Mouse (Mus musculus) Muller cell, postnatal 12 days (primary cell): ENCODE measurements around the gene Med9.
A peak's percentile ranks its signal among the peaks of the same experiment; 100 is the strongest.
"Not testable (repeated sequence)": the region's sequence is repeated elsewhere in the genome, so short reads cannot be mapped to it uniquely, and the experiment has no call there.

Experiments used
- DNase-seq: peaks from one replicate; pipeline ENCODE4 v3.0.0-alpha.2; 2015; ENCODE audit errors: inconsistent ontology term

Med9 gene

DNA sequence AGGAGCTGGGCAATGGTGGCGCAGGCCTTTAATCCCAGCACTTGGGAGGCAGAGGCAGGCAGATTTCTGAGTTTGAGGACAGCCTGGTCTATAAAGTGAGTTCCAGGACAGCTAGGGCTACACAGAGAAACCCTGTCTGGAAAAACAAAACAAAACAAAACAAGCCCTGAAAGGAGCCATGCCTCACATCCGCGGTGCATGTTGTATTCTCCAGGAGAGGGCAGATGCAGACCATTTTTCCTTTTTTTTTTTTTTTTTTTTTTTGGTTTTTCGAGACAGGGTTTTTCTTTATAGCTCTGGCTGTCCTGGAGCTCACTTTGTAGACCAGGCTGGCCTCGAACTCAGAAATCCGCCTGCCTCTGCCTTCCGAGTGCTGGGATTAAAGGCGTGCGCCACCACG, 3.2 kb upstream of the Med9 start:
- DNase-seq = not testable (repeated sequence)

DNA sequence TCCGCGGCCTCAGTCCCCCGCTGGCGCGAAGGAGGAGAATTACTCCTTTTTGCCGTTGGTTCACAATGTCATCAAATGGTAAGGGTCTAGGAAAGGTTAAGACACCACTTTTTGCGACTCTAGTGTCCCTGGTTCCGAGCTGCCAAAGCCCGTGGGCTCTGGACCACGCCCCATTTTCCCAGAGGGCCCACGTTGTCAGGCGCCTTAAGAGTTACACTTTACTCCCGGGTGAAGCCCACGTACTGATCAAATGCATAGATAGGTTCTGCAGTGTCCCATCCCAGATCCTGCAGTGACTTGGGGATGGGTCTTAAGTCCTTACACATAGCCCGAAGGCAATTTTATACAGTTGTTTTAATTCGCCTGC, 378 bp downstream of the Med9 start:
- DNase-seq = no peak

DNA sequence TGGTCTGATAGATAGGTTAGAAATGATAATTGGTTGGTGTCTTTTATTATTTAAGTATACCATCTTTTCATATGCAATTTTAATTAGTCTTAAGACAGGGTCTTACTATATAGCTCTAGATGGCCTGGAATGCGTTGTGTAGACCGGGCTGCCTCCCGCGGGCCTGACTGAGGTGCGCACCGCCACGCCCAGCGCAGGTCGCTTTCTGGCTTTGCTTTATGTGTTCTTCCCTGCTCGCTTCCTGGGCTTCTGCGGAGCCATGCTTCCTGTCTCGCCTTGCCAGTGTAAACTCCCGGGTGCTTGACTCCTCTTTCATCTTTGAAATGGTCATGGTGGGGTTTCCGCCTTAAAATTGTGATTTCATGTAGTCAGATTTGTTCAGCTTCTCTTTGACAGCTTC, 4.9 kb downstream of the Med9 start:
- DNase-seq = no peak

DNA sequence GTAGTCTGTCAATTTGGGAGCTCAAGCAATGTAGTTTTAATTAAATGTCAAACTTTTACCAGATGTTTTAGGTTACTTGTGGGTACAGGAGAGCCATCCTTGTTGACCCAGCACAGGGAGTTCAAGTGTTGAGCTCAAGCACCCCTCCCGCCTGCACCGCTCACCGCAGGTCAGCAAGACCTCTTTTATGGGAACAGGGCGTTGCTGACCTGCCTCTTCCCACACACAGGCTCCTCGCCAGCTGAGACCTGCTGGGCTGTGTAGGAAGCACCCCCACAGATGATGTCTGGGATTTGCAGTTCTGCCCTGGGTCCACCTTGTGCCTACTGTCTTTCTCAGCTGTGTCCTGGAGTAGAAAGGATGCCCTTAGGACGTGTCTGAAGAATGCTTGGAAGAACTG, 8.7 kb downstream of the Med9 start:
- no peak for DNase-seq

DNA sequence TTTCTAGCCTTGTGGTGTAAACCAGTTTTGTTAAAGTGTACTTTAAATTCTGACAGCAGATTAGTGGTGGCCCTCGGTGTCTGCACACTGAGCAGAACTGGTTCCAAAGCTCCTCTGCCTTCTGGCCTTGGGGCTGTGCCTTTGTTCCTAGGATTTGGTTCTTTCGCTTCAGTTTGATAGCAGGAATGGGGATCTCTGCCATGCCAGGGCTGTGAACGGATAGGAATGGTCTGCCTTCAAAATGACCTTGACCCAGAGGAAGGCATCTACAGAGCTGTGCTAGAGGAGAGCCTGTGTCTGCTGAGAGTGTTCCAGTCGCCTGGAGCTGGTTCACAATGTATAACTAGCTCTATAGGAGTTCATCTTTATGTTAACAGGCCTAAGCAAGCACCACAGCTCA, 11.4 kb downstream of the Med9 start:
- DNase-seq = no peak

DNA sequence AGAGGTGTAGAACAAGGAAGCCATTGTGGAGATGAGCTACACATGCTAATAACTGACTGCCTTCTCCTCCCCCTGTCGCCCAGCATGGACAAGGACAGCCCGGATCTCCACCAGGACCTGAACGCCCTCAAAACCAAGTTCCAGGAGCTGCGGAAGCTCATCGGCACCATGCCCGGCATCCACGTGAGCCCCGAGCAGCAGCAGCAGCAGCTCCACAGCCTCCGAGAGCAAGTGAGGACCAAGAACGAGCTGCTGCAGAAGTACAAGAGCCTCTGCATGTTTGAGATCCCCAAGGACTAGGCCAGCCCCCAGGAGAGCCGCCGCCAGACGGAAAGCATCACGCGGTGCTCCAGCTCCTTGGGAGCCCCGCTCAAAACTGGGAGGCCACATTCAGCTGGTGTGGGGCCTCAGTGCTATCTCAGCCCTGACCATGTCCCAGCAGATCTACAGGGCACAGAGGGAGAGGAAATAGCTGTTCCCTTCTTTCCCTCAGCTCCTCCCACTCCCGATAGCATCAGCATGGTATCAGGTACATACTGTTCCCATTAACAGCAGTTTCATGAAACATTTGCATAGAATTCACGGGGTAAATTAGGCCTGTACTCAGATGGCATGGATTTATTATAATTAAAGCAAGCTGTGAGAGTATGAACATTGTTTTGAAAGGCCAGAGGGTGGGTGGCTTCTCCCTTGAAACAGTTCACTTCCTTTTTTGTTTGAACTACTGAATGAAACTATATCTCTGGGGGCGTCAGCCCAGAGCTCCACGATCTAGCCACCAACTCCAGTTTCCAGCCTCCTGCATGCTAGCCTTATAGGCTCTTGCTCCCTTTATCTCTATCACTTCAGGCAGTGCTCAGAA, 12.7 kb downstream of the Med9 start:
- DNase-seq = no peak

DNA sequence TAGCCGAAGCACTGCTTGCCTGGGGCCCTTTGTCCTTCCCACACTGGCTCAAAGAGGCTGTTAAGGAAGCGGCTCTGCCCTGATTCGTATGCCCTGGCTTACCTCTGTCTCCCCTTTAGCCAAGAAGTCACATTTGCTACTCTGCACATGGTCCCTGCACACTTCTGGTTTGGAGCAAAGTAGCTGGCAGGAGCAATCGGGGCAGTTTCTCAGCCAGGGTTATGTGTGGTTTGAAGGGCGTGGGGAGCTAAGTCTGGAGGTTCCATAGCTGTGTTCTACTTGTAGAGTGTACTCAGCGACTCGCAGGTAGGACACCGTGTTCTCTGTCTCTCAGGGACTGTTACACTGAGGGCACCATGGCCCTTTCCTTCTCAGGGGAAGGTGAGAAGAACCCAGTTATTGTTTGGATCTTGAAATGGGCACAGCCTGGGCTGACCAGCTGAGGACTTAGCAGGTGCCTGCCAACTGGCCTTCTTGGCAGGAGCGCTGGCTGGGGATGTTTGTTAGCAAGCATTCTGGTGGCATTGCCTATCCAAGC, 13.4 kb downstream of the Med9 start:
- no peak for DNase-seq

DNA sequence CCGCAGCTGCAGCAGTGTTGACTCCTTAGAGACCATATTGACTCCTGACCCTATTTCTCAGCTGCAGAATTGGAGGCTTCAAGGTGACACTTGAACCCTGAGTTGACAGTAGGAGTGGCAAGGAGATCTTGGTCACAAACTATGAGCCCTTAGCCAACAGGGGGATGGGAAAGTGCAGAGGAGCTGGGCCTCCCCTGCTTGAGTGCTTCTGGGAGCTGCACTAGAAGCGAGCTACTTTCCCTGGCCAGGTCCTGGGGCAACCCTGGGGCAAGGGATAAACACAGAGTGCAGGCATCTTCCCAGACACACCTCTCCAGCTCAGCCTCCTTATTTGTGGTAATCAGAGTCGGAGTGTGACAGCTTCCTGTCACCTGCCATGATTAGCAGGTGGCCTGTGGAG, 14.6 kb downstream of the Med9 start:
- DNase-seq = no peak

DNA sequence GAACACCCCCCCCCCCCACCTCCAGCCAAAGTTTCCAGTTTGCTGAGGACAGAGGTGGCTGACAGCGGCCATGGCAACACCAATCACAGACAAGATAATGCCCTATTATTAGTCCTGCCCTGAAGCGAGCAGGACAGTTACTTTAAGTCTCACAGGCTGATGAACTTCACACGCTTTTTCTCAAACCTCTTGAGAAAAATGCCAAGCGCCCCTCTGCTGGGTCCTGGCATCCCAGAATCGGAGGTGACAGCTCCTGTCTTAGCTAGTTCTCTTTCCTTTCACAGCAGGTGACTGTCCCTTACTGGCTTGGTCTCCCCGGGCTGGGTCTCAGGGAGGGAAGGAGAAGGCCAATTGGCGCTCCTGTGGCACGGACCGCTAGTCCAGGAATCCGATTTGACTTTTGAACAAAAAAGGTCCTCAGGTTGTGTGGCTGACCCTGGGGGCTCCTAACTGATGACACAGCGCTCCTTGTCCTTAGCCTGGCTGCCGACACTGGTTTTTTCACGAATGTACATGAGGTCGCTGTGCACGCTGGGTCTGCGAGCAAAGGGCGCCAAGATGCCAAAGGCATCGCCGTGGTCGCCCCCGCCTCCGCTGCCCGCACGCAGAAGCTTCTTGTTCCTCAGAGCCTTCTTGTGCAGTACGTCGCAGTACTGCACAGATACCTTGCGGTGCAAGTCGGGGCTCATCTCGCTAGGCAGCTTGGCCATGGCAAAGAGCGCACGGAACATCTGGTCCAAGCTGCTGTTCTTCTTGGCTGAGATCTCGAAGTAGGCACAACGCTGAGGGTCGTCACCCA, 15.6 kb downstream of the Med9 start:
- peak; percentile 17 for DNase-seq

DNA sequence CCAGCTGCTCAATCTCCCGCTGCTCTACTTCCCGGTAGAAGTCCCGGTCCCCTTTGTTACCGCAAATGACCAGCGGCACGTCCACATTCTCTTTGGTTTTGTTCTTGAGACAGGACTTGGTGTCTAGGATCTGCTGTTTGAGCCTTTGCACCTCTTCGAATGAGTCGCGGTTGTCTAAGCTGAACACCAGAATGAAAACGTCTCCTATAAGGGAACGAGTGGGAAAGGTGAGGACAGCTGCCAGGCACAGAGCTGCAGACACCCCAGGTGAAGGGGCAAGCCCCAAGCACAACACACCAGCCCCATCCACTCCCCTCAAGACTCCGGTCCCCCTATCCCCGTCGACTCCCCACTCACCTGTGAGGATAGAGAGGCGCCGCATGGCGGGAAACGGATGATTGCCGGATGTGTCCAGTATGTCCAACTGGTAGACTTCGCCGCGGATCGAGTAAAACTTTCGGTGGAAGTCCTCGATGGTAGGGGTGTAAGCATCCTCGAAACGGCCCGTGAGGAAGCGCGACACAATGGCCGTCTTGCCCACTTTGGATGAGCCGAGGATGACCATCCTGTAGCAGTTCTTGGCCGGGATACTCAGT, 16.3 kb downstream of the Med9 start:
- peak; percentile 31 for DNase-seq

DNA sequence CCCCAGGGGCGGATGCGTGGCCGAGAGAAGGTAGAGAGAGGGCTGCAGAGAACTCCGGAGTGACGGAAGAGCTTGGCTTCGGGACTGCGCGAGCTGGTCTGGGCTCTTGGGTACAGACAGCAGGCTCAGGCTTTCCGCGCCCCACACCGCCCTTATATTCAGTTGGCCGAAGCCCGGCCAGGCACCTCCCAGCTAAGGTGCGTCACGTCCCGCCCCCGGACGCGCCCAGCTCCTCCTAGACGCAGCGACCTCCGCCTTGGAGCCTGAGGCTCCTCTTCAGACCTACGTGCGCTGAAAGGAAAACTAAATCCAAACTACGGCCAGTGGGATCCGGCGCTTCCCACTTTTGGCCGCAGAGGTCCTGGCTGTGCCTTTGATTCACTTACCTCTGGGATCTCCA, 16.8 kb downstream of the Med9 start, which contains the start of gene Rasd1:
Rasd1 (minus strand) TSS at position 127 of the 400 bp plus-strand sequence.
- peak; percentile 89 for DNase-seq

DNA sequence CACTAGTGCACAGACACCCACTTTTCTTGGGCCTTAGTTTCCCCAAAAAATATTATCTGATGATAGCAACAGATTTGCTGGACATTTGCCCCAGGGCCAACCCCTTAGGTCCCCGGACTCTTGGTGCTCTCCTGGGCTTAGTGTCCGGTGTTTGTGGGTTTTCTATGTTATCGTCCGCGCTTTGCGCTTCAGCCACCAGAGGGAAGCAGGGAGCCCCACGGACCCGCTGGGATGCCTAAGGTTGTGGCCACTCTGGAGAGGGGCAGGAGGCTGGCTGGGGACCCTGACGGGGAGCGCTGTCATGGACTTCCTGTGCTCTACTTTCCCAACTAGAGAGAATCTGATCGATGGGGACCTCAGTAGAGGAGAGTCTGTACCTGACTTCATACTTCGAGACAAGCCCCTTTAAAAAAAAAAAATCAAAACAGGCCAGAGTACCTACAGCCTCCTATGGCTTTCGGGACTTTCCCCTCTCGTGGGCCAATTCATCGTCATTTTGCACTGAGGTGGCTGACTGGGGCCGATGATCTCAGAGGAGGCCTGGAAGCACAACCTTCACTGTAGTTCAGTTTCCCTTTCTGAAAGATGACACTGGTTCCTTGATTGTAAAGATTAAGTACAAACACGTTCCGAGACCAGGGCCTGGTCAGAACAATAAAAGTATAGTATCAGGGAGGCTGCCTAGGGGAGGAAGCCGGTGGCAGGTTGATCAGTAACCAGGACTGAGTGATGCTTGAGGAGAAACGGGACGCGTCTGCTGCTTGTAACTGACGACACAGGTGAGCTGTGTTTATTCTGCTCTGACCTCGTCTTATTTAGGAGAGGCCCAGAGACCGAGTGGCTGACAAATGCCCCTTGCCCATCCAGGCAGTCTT, 17.5 kb downstream of the Med9 start:
- peak; percentile 87 for DNase-seq

DNA sequence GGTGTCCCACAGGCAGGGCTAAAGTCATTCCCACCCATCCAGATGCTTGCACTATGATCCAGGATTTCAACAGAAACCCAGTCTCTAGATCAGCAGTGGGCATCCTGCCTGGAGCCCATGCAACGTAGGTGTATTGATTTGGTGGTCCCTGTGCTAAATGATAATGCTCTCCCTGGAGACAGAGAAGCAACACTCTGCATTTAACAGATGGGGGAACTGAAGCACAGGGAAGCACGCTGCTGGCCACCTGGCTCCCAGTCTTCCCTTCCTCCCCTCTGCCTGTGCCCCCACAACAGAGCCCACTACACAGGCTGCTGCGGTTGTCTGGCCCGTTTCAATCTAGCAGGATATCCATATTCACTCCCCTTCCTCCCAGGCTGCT, 18.1 kb downstream of the Med9 start:
- no peak for DNase-seq

DNA sequence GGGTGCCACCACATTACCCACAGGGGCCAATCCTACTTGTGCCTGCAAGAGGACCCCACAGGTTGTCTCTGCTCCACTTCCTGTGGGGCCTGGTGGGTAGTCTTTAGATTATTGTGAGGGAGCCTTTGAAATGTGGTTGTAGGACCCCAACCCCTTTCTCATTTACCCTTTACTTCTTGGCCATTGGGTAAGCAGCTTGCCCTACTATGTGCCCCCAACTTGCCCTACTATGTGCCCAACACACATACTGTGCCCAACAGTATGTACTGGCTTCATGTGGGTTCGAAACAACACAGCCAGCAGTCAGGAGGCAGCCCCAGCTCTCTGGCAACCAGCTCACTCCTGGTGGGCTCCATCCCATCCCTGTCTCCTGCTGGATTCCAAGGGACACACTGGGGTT, 19.8 kb downstream of the Med9 start:
- DNase-seq = no peak

DNA sequence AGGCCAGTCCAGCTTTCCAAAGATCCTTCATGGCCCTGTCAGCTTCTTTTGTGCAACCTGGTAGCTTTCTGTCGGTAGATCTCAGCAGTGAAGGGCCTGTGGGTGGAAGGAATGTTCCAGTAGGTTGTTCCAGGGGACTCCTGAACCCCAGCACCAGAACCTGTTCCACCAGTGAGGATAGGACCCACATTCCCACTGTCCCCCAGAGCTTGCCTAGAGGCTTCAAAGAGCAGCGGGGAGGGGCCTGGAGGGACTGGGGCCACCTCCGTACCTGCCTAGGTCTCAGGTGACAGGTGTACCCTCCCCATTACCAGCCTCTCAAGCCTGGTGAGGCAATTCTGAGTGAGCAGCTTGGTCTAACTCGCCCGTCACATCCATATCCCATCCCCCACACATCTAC, 22.8 kb downstream of the Med9 start:
- DNase-seq = no peak

DNA sequence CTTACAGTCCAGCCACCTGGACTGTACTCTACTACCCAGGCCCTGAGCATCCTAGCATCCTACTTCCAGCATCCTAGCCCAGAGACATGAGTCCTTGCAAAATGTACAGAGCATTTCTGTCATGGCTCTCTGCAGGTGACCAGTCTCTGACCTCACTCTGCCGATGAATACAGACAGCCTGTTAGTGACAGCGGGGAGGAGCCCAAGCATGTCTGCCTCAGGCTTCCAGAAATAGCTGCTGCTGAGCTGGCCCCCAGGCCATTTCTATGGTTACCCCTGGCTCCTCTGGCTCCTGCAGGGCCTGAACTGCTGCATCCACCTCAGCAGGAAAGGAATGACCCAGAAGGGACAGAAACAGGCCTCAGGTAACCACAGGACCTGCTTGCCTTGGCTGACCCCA, 23.7 kb downstream of the Med9 start:
- DNase-seq = peak; percentile 24

DNA sequence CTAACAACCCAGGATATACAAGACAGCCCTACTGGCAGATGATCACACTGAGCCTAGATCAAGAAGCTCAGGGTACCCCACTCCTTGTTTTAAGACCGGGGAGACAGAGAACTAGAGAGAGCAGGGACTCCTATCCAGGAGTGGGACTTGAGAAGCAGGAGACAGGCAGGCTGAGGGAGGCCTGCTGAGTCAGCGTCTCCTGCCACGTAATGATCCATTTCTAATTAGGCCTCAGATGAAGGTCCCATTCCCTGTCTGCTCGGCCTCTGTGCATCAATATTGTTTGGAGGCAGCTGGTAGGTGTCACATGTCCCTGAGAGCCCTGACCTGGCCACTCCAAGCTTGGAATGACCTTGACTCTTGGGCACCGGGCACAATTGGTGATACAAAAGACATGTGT, 25.4 kb downstream of the Med9 start:
- DNase-seq = no peak

DNA sequence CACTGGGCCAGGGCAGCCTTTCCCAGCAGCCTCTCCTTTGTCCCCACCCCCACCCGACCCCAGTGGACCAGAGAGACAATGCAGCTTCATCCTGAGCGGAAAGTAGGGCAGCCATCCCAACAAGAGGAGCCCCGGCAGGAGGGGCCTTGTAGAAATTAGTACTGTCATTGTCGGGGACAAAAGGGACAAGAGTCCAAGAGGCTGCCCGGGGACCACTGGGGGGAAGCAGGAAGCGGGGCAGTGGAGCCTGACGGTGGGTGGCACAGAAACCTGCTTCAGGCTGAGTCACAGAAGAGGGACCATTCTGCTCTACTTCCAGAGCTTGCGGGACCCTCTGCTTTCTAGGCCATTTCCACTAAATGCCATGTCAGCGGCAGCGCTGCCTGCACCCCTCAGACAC, 27.2 kb downstream of the Med9 start:
- peak; percentile 31 for DNase-seq

DNA sequence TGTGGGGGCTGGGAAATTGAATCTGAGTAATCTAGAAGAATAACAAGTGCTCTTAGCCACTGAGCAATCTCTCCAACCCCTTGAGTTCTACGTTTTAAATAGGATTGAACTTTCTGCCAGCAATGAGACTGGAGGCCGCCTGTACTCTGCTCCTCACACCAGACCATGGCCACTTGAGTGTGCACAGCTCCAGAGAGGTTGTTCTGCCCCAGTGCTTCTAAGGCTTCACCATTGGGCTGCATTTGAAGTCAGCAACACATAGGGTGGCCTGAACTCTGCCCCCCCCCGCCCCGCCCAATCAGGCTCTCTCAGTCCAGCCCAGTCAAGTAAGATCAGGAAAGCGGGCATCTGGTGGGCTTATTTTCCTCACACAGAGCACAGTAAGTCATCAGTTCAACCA, 29.8 kb downstream of the Med9 start:
- DNase-seq = no peak

DNA sequence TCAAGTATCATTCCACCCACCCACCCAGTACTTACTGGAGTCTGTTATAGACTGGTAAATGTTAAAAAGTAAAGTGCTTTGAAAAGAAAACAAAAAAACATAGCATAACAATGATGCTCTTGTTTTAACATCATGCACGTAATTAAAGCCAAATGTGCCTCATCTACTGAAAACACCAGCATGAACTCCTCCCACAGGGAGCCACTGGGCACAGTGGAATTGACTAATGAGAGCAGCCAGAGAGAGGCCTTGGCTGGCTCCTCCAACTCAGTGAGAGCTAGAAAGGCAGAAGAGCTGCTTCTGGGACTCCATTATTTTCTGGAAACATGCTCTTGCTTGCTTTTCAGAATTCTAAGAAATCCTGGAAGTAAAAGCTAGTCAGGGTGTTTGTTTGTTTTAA, 41.4 kb downstream of the Med9 start:
- DNase-seq = no peak

DNA sequence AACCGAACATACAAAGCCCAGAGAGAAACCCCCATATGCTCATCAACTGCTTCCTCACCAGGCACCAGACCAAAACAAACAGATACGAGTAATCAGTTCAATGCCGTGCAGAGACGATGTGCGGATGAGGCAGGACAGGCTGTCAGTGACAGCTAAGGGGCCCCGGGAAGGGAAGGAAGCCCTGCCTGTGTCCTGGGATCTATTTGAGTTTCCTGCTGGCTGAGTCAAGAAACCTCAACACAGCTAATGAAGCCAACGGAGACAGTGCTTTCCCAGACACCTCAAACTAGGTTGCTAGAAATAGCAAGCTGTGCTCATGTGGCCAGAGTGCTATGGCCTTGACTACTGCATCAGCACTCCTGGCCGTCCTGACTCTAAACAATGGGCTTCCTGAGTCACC, 43.4 kb downstream of the Med9 start:
- no peak for DNase-seq

DNA sequence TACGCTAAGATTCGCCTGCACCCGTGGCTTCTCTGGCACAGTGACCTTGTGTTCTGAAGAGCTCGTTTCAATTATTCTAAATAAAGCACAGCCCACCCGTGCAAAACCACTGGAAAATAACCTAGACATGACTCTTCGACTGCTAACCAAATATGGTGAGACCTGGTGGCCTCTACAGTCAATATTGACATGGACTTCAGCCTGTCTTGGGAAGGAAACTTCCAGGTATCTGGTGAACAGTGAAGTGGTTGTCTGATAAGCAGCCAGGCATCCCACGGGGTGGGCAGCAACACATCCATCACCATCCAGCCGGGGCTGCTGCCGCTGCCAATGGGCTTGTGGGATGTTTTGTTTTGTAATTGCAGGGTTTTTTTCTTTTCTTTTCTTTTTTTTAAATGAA, 46.3 kb downstream of the Med9 start:
- no peak for DNase-seq
